Mouse (Mus musculus): ENCODE results near the gene Mipol1. TPM values are rescaled to one million over a fixed set of nuclear protein-coding genes. Genes with fewer than 3 reads are reported as not detected.

Mipol1 gene
- total and polyA plus RNA-seq, 3 experiments, result 6.4 to 10.4 (median 6.6) TPM

DNA sequence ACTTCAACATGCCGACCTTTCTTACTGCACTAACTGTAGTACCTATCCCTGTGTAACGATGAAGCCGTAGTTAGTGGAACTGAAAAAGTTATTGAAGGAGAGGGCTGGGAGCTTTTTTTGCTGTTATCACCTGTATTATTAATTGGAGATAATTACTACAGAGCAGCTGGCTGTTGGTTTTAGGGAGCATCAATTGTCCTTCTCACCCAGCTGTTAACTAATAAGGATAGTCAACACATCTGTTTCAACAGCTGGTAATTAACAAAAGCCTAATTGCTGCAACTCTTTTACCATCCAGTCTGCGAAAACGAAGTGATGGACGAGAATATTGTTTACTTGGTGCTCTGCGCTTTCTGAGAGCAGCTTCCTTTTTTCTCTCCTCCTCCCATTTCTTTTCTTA lies 170.9 kb downstream of the Mipol1 start:
- H3K27me3 ChIP-seq (replicated peaks), result no peaks in the 10 kb centered on the region
- H3K4me1 ChIP-seq (ENCODE audit: control insufficient read depth in 1 of 2, insufficient read depth in 2 of 2), result no peaks in the 10 kb centered on the region
- dilution Hi-C loops (cut with MboI; ENCODE audit: extremely low pct_ligation_motif_present, extremely low pct_unique_long_range_greater_than_20kb, low sequenced_read_pairs), result no loop called here
- no peaks in the 10 kb centered on the region for H3K79me2 ChIP-seq (replicated peaks; ENCODE audit: control insufficient read depth, extremely low read depth, insufficient read depth, poor library complexity, severe bottlenecking)
- H3K4me2 ChIP-seq (ENCODE audit: insufficient read depth, low read depth, poor library complexity, severe bottlenecking), result no peak overlapping the region
- in situ Hi-C loops (cut with MboI; ENCODE audit: low pct_ligation_motif_present, low pct_unique_long_range_greater_than_20kb, low sequenced_read_pairs), result no loop called here
- no peak for TF ChIP-seq GABPA (IDR thresholded peaks at IDR 0.05; ENCODE audit: insufficient replicate concordance, low read depth, low read length)
- TF ChIP-seq CHD1 (IDR thresholded peaks at IDR 0.05; ENCODE audit: low read depth, low read length), result no peak
- TF ChIP-seq ZKSCAN1 (IDR thresholded peaks at IDR 0.05; ENCODE audit: borderline replicate concordance, low read depth, low read length), result no peak
- no peak for TF ChIP-seq MAFK (IDR thresholded peaks at IDR 0.05; ENCODE audit: insufficient replicate concordance, low read length)
- no peak overlapping the region for H3K9ac ChIP-seq (ENCODE audit: insufficient read depth, low read depth)
- no peaks in the 10 kb centered on the region for H3K9me3 ChIP-seq (replicated peaks; ENCODE audit: low read length)
- H3K36me3 ChIP-seq (replicated peaks in 1 of 2; ENCODE audit: control insufficient read depth in 1 of 2, insufficient read depth in 1 of 2, low read length in 1 of 2), result no peaks in the 10 kb centered on the region
- DNase-seq (ENCODE audit: extremely low read depth), result no peak
- no peak overlapping the region for H3K27ac ChIP-seq (ENCODE audit: insufficient read depth, low read depth)
- H3K4me3 ChIP-seq (replicated peaks in 1 of 3; ENCODE audit: low read depth in 2 of 3, low read length in 2 of 3, poor library complexity in 1 of 3), result no peak overlapping the region

DNA sequence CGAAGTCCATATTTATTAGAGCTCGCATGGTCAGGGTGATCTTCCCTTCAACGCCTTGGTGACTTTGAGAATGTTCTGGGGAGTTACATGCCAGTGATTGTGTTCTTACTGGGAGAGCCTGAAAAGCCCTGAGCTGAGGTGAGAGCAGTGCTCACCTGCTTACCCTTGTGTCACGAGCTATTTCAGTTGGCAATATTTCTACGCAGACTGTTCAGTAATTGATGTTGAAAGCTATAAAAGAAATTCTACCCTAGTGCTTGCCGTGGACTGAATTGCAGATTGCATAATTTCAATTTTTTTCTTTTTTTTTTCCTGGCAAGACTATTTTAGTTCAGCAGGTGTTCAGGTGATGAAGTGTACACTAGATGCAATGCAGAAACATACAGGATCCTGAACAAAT lies 172.1 kb downstream of the Mipol1 start:
- dilution Hi-C loops (cut with MboI; ENCODE audit: extremely low pct_ligation_motif_present, extremely low pct_unique_long_range_greater_than_20kb, low sequenced_read_pairs) (no loop called here), in situ Hi-C loops (cut with MboI; ENCODE audit: low pct_ligation_motif_present, low pct_unique_long_range_greater_than_20kb, low sequenced_read_pairs) (no loop called here)
- no peak for TF ChIP-seq EP300 (IDR thresholded peaks at IDR 0.05; ENCODE audit: low read length)
- no peak for TF ChIP-seq MAFK (IDR thresholded peaks at IDR 0.05; ENCODE audit: insufficient replicate concordance, low read length)
- TF ChIP-seq RAD21 (IDR thresholded peaks at IDR 0.05; ENCODE audit: low read depth, low read length), result no peak
- TF ChIP-seq E2F4 (IDR thresholded peaks at IDR 0.05; ENCODE audit: insufficient replicate concordance, low read depth, low read length), result no peak
- TF ChIP-seq BHLHE40 (IDR thresholded peaks at IDR 0.05; ENCODE audit: low read depth, low read length), result no peak
- TF ChIP-seq KAT2A (IDR thresholded peaks at IDR 0.05; ENCODE audit: insufficient replicate concordance, low read length), result no peak
- no peak for TF ChIP-seq IRF4 (IDR thresholded peaks at IDR 0.05; ENCODE audit: low read depth, low read length)
- no peak for DNase-seq (ENCODE audit: extremely low read depth)
- Histone ChIP-seq H3K27me3 (replicated peaks) (no peaks in the 10 kb centered on the region), H3K27ac (ENCODE audit: insufficient read depth, low read depth) (no peak overlapping the region), H3K4me2 (ENCODE audit: insufficient read depth, low read depth, poor library complexity, severe bottlenecking) (no peak overlapping the region), H3K4me3 (replicated peaks in 1 of 3; ENCODE audit: low read depth in 2 of 3, low read length in 2 of 3, poor library complexity in 1 of 3) (no peak overlapping the region), H3K9ac (ENCODE audit: insufficient read depth, low read depth) (no peak overlapping the region), H3K9me3 (replicated peaks; ENCODE audit: low read length) (no peaks in the 10 kb centered on the region), H3K79me2 (replicated peaks; ENCODE audit: control insufficient read depth, extremely low read depth, insufficient read depth, poor library complexity, severe bottlenecking) (no peaks in the 10 kb centered on the region), H3K4me1 (ENCODE audit: control insufficient read depth in 1 of 2, insufficient read depth in 2 of 2) (no peaks in the 10 kb centered on the region), H3K36me3 (replicated peaks in 1 of 2; ENCODE audit: control insufficient read depth in 1 of 2, insufficient read depth in 1 of 2, low read length in 1 of 2) (no peaks in the 10 kb centered on the region)

DNA sequence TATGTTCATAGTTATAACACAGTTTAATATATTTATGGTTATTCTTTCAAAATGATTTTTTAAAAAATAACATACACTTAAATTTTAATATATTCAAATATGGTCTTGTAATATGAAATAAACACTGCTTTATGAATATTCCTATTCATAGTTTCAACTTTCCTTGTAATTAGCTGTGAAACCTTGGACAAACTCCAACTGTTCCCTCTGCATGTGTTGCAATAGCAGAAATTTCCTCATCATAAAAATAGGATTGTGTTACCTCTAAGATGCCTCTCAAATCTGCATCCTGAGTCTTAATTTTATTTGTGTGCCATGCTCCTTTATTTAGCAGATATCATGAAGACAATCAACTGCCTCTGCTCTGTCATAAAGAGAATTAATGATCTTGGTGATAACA lies 179.7 kb downstream of the Mipol1 start:
- TF ChIP-seq ZMIZ1 (IDR thresholded peaks at IDR 0.05; ENCODE audit: low read depth, low read length), result no peak
- TF ChIP-seq NRF1 (IDR thresholded peaks at IDR 0.05; ENCODE audit: low read depth, low read length), result no peak
- TF ChIP-seq EP300 (IDR thresholded peaks at IDR 0.05; ENCODE audit: low read length), result no peak
- no peak for TF ChIP-seq ZNF384 (IDR thresholded peaks at IDR 0.05; ENCODE audit: low read depth, low read length)
- H3K36me3 ChIP-seq (replicated peaks in 1 of 2; ENCODE audit: control insufficient read depth in 1 of 2, insufficient read depth in 1 of 2, low read length in 1 of 2), result no peaks in the 10 kb centered on the region
- in situ Hi-C loops (cut with MboI; ENCODE audit: low pct_ligation_motif_present, low pct_unique_long_range_greater_than_20kb, low sequenced_read_pairs) (no loop called here), dilution Hi-C loops (cut with MboI; ENCODE audit: extremely low pct_ligation_motif_present, extremely low pct_unique_long_range_greater_than_20kb, low sequenced_read_pairs) (no loop called here)
- no peak overlapping the region for H3K27ac ChIP-seq (ENCODE audit: insufficient read depth, low read depth)
- no peaks in the 10 kb centered on the region for H3K9me3 ChIP-seq (replicated peaks; ENCODE audit: low read length)
- H3K79me2 ChIP-seq (replicated peaks; ENCODE audit: control insufficient read depth, extremely low read depth, insufficient read depth, poor library complexity, severe bottlenecking), result no peaks in the 10 kb centered on the region
- H3K27me3 ChIP-seq (replicated peaks), result no peaks in the 10 kb centered on the region
- no peak for DNase-seq (ENCODE audit: extremely low read depth)
- no peak overlapping the region for H3K4me3 ChIP-seq (replicated peaks in 1 of 3; ENCODE audit: low read depth in 2 of 3, low read length in 2 of 3, poor library complexity in 1 of 3)
- H3K9ac ChIP-seq (ENCODE audit: insufficient read depth, low read depth), result no peak overlapping the region
- H3K4me1 ChIP-seq (ENCODE audit: control insufficient read depth in 1 of 2, insufficient read depth in 2 of 2), result no peaks in the 10 kb centered on the region
- H3K4me2 ChIP-seq (ENCODE audit: insufficient read depth, low read depth, poor library complexity, severe bottlenecking), result no peak overlapping the region
